Mouse (Mus musculus) ES-Bruce4 (cell line): ENCODE results near the gene Ift81.

ENCODE experiments used
- CTCF ChIP-seq: IDR thresholded peaks from one replicate; pipeline ENCODE4 v1.8.1; 2011; ENCODE audit warnings: low read depth, low read length
- EP300 ChIP-seq: IDR thresholded peaks from 2 replicates; pipeline ENCODE4 v1.6.1; 2011; ENCODE audit warnings: low read depth, low read length; ENCODE audit not compliant: insufficient read depth

DNA sequence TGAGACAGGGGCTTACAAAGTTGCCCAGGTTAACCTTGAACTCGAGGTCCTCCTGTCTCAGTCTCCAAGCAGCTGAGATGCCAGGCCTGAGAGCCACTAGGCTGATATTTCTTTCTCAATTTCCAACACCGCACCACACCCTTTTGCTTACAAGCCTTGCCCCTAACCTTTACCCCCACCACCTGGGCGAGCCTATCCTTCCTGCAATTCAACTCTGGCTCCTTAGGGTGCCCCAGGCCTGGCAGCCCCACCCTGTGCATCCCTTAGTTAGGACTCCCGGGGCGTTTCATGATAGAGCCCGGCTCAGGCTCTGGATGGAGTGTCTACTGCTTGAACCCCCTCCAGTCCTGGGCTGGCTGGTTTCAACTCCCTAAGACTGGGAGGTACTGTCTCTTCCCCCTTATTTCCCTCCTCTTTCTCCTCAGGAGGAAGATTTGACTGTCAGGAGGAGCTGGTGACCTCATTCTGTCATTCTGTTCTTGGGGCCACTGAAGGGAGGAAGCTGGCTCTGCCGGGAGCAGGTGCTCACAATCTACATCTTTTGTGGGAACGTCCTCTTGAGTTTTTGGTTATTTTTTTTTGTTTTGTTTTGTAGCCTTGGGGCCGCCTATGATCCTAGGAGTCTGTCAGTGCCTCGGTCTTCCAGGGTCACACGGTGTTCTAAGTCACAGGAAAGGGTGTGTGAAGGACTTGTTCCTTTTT is 98.1 kb downstream of the Ift81 start:
- TF ChIP-seq EP300, result no peak
- TF ChIP-seq CTCF, result no peak
